Mouse (Mus musculus): Measurements from ENCODE around the gene Tcp11. TPM values are rescaled to one million over a fixed set of nuclear protein-coding genes. Genes with fewer than 3 reads are reported as not detected.

The Tcp11 gene
- total and polyA plus RNA-seq, 2 experiments from 2014 or later: 0.15 TPM; not detected in 1

GRCm38 (mm10) chr17:28120460-28120859, 40.0 kb upstream of the Tcp11 start:
- no peak for DNase-seq (ENCODE audit: low spot score)

GRCm38 (mm10) chr17:28117451-28118209, 37.2 kb upstream of the Tcp11 start:
- Histone ChIP-seq H3K4me1 (ENCODE audit: control insufficient read depth, insufficient read depth) (no peaks in the 10 kb centered on the region), H3K27ac (ENCODE audit: low read depth) (peak overlapping the region; percentile 71), H3K9me3 (replicated peaks; ENCODE audit: control insufficient read depth, low read length) (no peaks in the 10 kb centered on the region), H3K4me2 (ENCODE audit: low read depth, low read length) (peak overlapping the region; percentile 7; the same call in 1 of the 2 replicates), H3K9ac (replicated peaks; ENCODE audit: low read depth, low read length) (peak overlapping the region; percentile 33), H3K27me3 (ENCODE audit: control insufficient read depth, insufficient read depth, low read length) (no peaks in the 10 kb centered on the region; the same call in 1 of the 2 replicates), H3K4me3 (ENCODE audit: low read depth, low read length) (no peak overlapping the region), H3K36me3 (replicated peaks; ENCODE audit: control insufficient read depth, insufficient read depth, low read length) (no peaks in the 10 kb centered on the region)
- 19% methylated on average over 19 of the region's 19 CpGs for WGBS
- ATAC-seq (ENCODE audit: insufficient read depth, low read depth) (peak; percentile 83), DNase-seq (ENCODE audit: low spot score) (peak; percentile 65)
- TF ChIP-seq EP300 (IDR thresholded peaks at IDR 0.05; ENCODE audit: low read depth): no peak
- no peak for TF ChIP-seq CTCF (IDR thresholded peaks at IDR 0.05; ENCODE audit: low read depth)

More at GRCm38 (mm10) chr17:28120460-28120859, 40.0 kb upstream of the Tcp11 start:
- H3K27me3 ChIP-seq (ENCODE audit: control insufficient read depth, insufficient read depth, low read length): no peaks in the 10 kb centered on the region; the same call in 1 of the 2 replicates
- no peak for TF ChIP-seq CTCF (IDR thresholded peaks at IDR 0.05; ENCODE audit: low read depth)
- TF ChIP-seq EP300 (IDR thresholded peaks at IDR 0.05; ENCODE audit: low read depth): no peak
- 88% methylated on average over 5 of the region's 5 CpGs for WGBS
- no peak overlapping the region for H3K4me3 ChIP-seq (ENCODE audit: low read depth, low read length)
- no peak overlapping the region for H3K4me2 ChIP-seq (ENCODE audit: low read depth, low read length)
- H3K27ac ChIP-seq (ENCODE audit: low read depth): no peak overlapping the region
- ATAC-seq (ENCODE audit: insufficient read depth, low read depth): no peak
- H3K9me3 ChIP-seq (replicated peaks; ENCODE audit: control insufficient read depth, low read length): no peaks in the 10 kb centered on the region
- H3K4me1 ChIP-seq (ENCODE audit: control insufficient read depth, insufficient read depth): no peaks in the 10 kb centered on the region
- H3K36me3 ChIP-seq (replicated peaks; ENCODE audit: control insufficient read depth, insufficient read depth, low read length): no peaks in the 10 kb centered on the region
- H3K9ac ChIP-seq (replicated peaks; ENCODE audit: low read depth, low read length): no peak overlapping the region

GRCm38 (mm10) chr17:28116335-28116734, 35.9 kb upstream of the Tcp11 start:
- DNase-seq (ENCODE audit: low spot score): no peak
- no peak for ATAC-seq (ENCODE audit: insufficient read depth, low read depth)
- Histone ChIP-seq H3K27ac (ENCODE audit: low read depth) (no peak overlapping the region), H3K4me3 (ENCODE audit: low read depth, low read length) (no peak overlapping the region), H3K4me1 (ENCODE audit: control insufficient read depth, insufficient read depth) (no peaks in the 10 kb centered on the region), H3K36me3 (replicated peaks; ENCODE audit: control insufficient read depth, insufficient read depth, low read length) (no peaks in the 10 kb centered on the region), H3K9me3 (replicated peaks; ENCODE audit: control insufficient read depth, low read length) (0 out of 2 replicates have a peak, but pooled peaks cover 4% of the 10 kb centered on the region), H3K4me2 (ENCODE audit: low read depth, low read length) (no peak overlapping the region), H3K27me3 (ENCODE audit: control insufficient read depth, insufficient read depth, low read length) (no peaks in the 10 kb centered on the region), H3K9ac (replicated peaks; ENCODE audit: low read depth, low read length) (no peak overlapping the region)
- no peak for TF ChIP-seq EP300 (IDR thresholded peaks at IDR 0.05; ENCODE audit: low read depth)
- TF ChIP-seq CTCF (IDR thresholded peaks at IDR 0.05; ENCODE audit: low read depth): no peak
- 81% methylated on average over 9 of the region's 9 CpGs for WGBS

- H3K27ac ChIP-seq (ENCODE audit: low read depth): no peak overlapping the region
- H3K9me3 ChIP-seq (replicated peaks; ENCODE audit: control insufficient read depth, low read length): 0 out of 2 replicates have a peak, but pooled peaks cover 4% of the 10 kb centered on the region
- H3K27me3 ChIP-seq (ENCODE audit: control insufficient read depth, insufficient read depth, low read length): no peaks in the 10 kb centered on the region
- ATAC-seq (ENCODE audit: insufficient read depth, low read depth) (no peak), DNase-seq (ENCODE audit: low spot score) (no peak)
- no peak overlapping the region for H3K9ac ChIP-seq (replicated peaks; ENCODE audit: low read depth, low read length)
- H3K4me1 ChIP-seq (ENCODE audit: control insufficient read depth, insufficient read depth): no peaks in the 10 kb centered on the region
- TF ChIP-seq CTCF (IDR thresholded peaks at IDR 0.05; ENCODE audit: low read depth): no peak
- TF ChIP-seq EP300 (IDR thresholded peaks at IDR 0.05; ENCODE audit: low read depth): no peak
- H3K4me2 ChIP-seq (ENCODE audit: low read depth, low read length): no peak overlapping the region
- no peaks in the 10 kb centered on the region for H3K36me3 ChIP-seq (replicated peaks; ENCODE audit: control insufficient read depth, insufficient read depth, low read length)
- H3K4me3 ChIP-seq (ENCODE audit: low read depth, low read length): no peak overlapping the region
- WGBS: 80% methylated on average over 8 of the region's 8 CpGs
These were observed 31.8 kb upstream of the Tcp11 start for GRCm38 (mm10) chr17:28112266-28112665.

- Histone ChIP-seq H3K27ac (ENCODE audit: low read depth) (no peak overlapping the region), H3K9me3 (replicated peaks; ENCODE audit: control insufficient read depth, low read length) (0 out of 2 replicates have a peak, but pooled peaks cover under 1% of the 10 kb centered on the region), H3K4me2 (ENCODE audit: low read depth, low read length) (no peak overlapping the region), H3K4me1 (ENCODE audit: control insufficient read depth, insufficient read depth) (no peaks in the 10 kb centered on the region), H3K9ac (replicated peaks; ENCODE audit: low read depth, low read length) (no peak overlapping the region), H3K4me3 (ENCODE audit: low read depth, low read length) (no peak overlapping the region), H3K27me3 (ENCODE audit: control insufficient read depth, insufficient read depth, low read length) (no peaks in the 10 kb centered on the region), H3K36me3 (replicated peaks; ENCODE audit: control insufficient read depth, insufficient read depth, low read length) (no peaks in the 10 kb centered on the region)
- ATAC-seq (ENCODE audit: insufficient read depth, low read depth) (no peak), DNase-seq (ENCODE audit: low spot score) (no peak)
- TF ChIP-seq EP300 (IDR thresholded peaks at IDR 0.05; ENCODE audit: low read depth): no peak
- no peak for TF ChIP-seq CTCF (IDR thresholded peaks at IDR 0.05; ENCODE audit: low read depth)
- WGBS: 24% methylated on average over 14 of the region's 14 CpGs
These were observed 26.8 kb upstream of the Tcp11 start for GRCm38 (mm10) chr17:28107275-28107674.

All from heart, postnatal 0 days (tissue).